Mouse (Mus musculus) large intestine, adult 2 months (tissue): ENCODE data around the gene Dock2. TPM values are rescaled to one million over a fixed set of nuclear protein-coding genes. Genes with fewer than 3 reads are reported as not detected.
"Not testable (repeated sequence)": the region's sequence is repeated elsewhere in the genome, so short reads cannot be mapped to it uniquely, and the experiment has no call there.

Experiments
- DNase-seq: peaks from one replicate; pipeline ENCODE4 v3.0.0-alpha.2; 2012; ENCODE audit warnings: low read depth, low spot score
- WGBS: fragments of 180-500 bp; shearing (Covaris S2); methylation state at CpG from one replicate; pipeline ENCODE4 v1.1.7; 2018; 5-methylcytosine and 5-hydroxymethylcytosine counted together
- polyA plus RNA-seq: library from polyadenylated mRNA; depleted of rRNA; stranded (reverse); fragments of >200 nt; gene quantifications from 2 replicates; pipeline ENCODE4 v1.2.3, GENCODE M21; 2012; rRNA removed

Gene Dock2
- 3.0 and 4.9 TPM in 2 replicates for polyA plus RNA-seq

- DNase-seq, result no peak
- WGBS, result 77% methylated on average over 12 of the region's 12 CpGs
Observed at GRCm38 (mm10) chr11:34783587-34784043, at the start of gene Dock2. Dock2 (minus strand) TSS chr11:34783892.

- DNase-seq, result no peak
Observed at GRCm38 (mm10) chr11:34832678-34833077, 49.0 kb upstream of the Dock2 start.

GRCm38 (mm10) chr11:34827803-34828202 lies 44.1 kb upstream of the Dock2 start:
- 89% methylated on average over 3 of the region's 3 CpGs for WGBS
- no peak for DNase-seq

More at GRCm38 (mm10) chr11:34832678-34833077, 49.0 kb upstream of the Dock2 start:
- WGBS, result 9% methylated on average over 5 of the region's 5 CpGs

GRCm38 (mm10) chr11:34826940-34827339 lies 43.2 kb upstream of the Dock2 start:
- WGBS, result 80% methylated on average over 2 of the region's 2 CpGs
- DNase-seq, result no peak

- no peak for DNase-seq
- WGBS, result 89% methylated on average over 4 of the region's 4 CpGs
Observed at GRCm38 (mm10) chr11:34824791-34825190, 41.1 kb upstream of the Dock2 start.

- 9% methylated on average over 2 of the region's 2 CpGs for WGBS
- DNase-seq, result no peak
Observed at GRCm38 (mm10) chr11:34814767-34815166, 31.1 kb upstream of the Dock2 start.

- DNase-seq, result no peak
- 90% methylated on average over 6 of the region's 6 CpGs for WGBS
Observed at GRCm38 (mm10) chr11:34814319-34814718, 30.6 kb upstream of the Dock2 start.

- 65% methylated on average over 4 of the region's 4 CpGs for WGBS
- not testable (repeated sequence) for DNase-seq
Observed at GRCm38 (mm10) chr11:34805026-34805425, 21.3 kb upstream of the Dock2 start.

GRCm38 (mm10) chr11:34798066-34798465 lies 14.4 kb upstream of the Dock2 start:
- WGBS, result 26% methylated on average over 8 of the region's 8 CpGs
- DNase-seq, result not testable (repeated sequence)

- DNase-seq, result no peak
- WGBS, result 29% methylated on average over 4 of the region's 4 CpGs
Observed at GRCm38 (mm10) chr11:34796097-34796496, 12.4 kb upstream of the Dock2 start.

- no peak for DNase-seq
- WGBS, result 52% methylated on average over 8 of the region's 8 CpGs
Observed at GRCm38 (mm10) chr11:34791872-34792271, 8.2 kb upstream of the Dock2 start.

- no peak for DNase-seq
Observed at GRCm38 (mm10) chr11:34784864-34785263, 1.2 kb upstream of the Dock2 start.

- 63% methylated on average over 8 of the region's 8 CpGs for WGBS
- DNase-seq, result no peak
Observed at GRCm38 (mm10) chr11:34782516-34783430, 919 bp downstream of the Dock2 start.

- WGBS, result 70% methylated on average over 2 of the region's 2 CpGs
- DNase-seq, result no peak
Observed at GRCm38 (mm10) chr11:34780786-34781185, 2.9 kb downstream of the Dock2 start.

- no peak for DNase-seq
- WGBS, result 70% methylated on average over 4 of the region's 4 CpGs
Observed at GRCm38 (mm10) chr11:34779966-34780365, 3.7 kb downstream of the Dock2 start.

- 78% methylated on average over 3 of the region's 3 CpGs for WGBS
- no peak for DNase-seq
Observed at GRCm38 (mm10) chr11:34778351-34778750, 5.3 kb downstream of the Dock2 start.

- DNase-seq, result no peak
- WGBS, result 90% methylated on average over 4 of the region's 4 CpGs
Observed at GRCm38 (mm10) chr11:34777529-34777928, 6.2 kb downstream of the Dock2 start.

GRCm38 (mm10) chr11:34776054-34776453 lies 7.6 kb downstream of the Dock2 start:
- no peak for DNase-seq
- 48% methylated on average over 2 of the region's 2 CpGs for WGBS

GRCm38 (mm10) chr11:34774636-34775035 lies 9.1 kb downstream of the Dock2 start:
- DNase-seq, result no peak
- WGBS, result 82% methylated on average over 2 of the region's 2 CpGs

GRCm38 (mm10) chr11:34773304-34773895 lies 10.3 kb downstream of the Dock2 start:
- WGBS, result 81% methylated on average over 9 of the region's 9 CpGs
- DNase-seq, result no peak
